Mouse (Mus musculus) hindbrain, postnatal 0 days (tissue): Measurements from ENCODE around the gene Rmnd5b. TPM values are rescaled to one million over a fixed set of nuclear protein-coding genes. Genes with fewer than 3 reads are reported as not detected.
A peak's percentile ranks its signal among the peaks of the same experiment; 100 is the strongest.
"Not testable (repeated sequence)": the region's sequence is repeated elsewhere in the genome, so short reads cannot be mapped to it uniquely, and the experiment has no call there.

ENCODE experiments used
- ATAC-seq: fragments of 200-750 bp; cut with Nextera tagmentation; 2 replicates; pipeline ENCODE4 v1.8.0; 2017; ENCODE audit warnings: mild to moderate bottlenecking, moderate TSS enrichment, moderate library complexity
- DNase-seq: peaks from one replicate; pipeline ENCODE4 v3.0.0-alpha.2; 2015; ENCODE audit warnings: low spot score
- H3K27ac ChIP-seq: fragments of 300-500 bp; sonication (generic); 2 replicates; pipeline ENCODE4 v1.5.1; 2014; ENCODE audit warnings: mild to moderate bottlenecking
- H3K27me3 ChIP-seq: fragments of 300-500 bp; sonication (generic); 2 replicates; pipeline ENCODE4 v1.6.1; 2014; ENCODE audit warnings: low read length, mixed read lengths; ENCODE audit not compliant: insufficient read depth
- H3K36me3 ChIP-seq: fragments of 300-500 bp; sonication (generic); 2 replicates; pipeline ENCODE4 v1.6.1; 2014; ENCODE audit warnings: low read length, mixed read lengths; ENCODE audit not compliant: insufficient read depth
- H3K4me1 ChIP-seq: fragments of 300-500 bp; sonication (generic); 2 replicates; pipeline ENCODE4 v1.6.1; 2014; ENCODE audit warnings: antibody characterized with exemption, low read length, mixed read lengths; ENCODE audit not compliant: insufficient read depth
- H3K4me2 ChIP-seq: fragments of 300-500 bp; sonication (generic); 2 replicates; pipeline ENCODE4 v1.6.1; 2014; ENCODE audit warnings: low read depth, mild to moderate bottlenecking, low read length, moderate library complexity, mixed read lengths
- H3K4me3 ChIP-seq: fragments of 300-500 bp; sonication (generic); 2 replicates; pipeline ENCODE4 v1.5.1; 2014; ENCODE audit warnings: low read length
- H3K9ac ChIP-seq: fragments of 300-500 bp; sonication (generic); replicated peaks from 2 replicates; pipeline ENCODE4 v1.6.1; 2014; ENCODE audit warnings: mild to moderate bottlenecking, low read length, moderate library complexity, mixed read lengths
- H3K9me3 ChIP-seq: fragments of 300-500 bp; sonication (generic); 2 replicates; pipeline ENCODE4 v1.6.1; 2016; ENCODE audit warnings: low read length, mixed read lengths
- CTCF ChIP-seq: IDR thresholded peaks from 2 replicates; pipeline ENCODE4 v1.5.1; 2016; ENCODE audit warnings: antibody characterized with exemption, control low read depth, low read depth
- WGBS: fragments of 180-500 bp; shearing (Covaris S2); extraction: QIAGEN DNeasy Blood & Tissue Kit; methylation state at CpG from one replicate; pipeline ENCODE4 v1.1.7; 2014; 5-methylcytosine and 5-hydroxymethylcytosine counted together
- polyA plus RNA-seq: library from polyadenylated mRNA; unstranded; fragments of >200 nt; fragmentation: Nextera tagmentation; extraction: Ambion mirVana; gene quantifications from 2 replicates; pipeline ENCODE4 v1.2.1, GENCODE M21; 2015
- total RNA-seq: library from RNA; depleted of rRNA; stranded (reverse); fragments of >200 nt; gene quantifications from 2 replicates; pipeline ENCODE4 v1.2.3, GENCODE M21; 2014

Rmnd5b gene
- total and polyA plus RNA-seq, 2 experiments from 2014 or later: 63.8 to 99.9 TPM

- Histone ChIP-seq H3K9ac (no peak overlapping the region), H3K27me3 (no peaks in the 10 kb centered on the region), H3K36me3 (no peaks in the 10 kb centered on the region), H3K4me1 (no peaks in the 10 kb centered on the region), H3K9me3 (no peaks in the 10 kb centered on the region), H3K27ac (no peak overlapping the region), H3K4me3 (no peak overlapping the region), H3K4me2 (no peak overlapping the region)
- whole genome bisulfite sequencing: 75% methylated on average over 9 of the region's 9 CpGs
- TF ChIP-seq CTCF: no peak
- DNase-seq (no peak), ATAC-seq (no peak)
These were observed 37.6 kb upstream of the Rmnd5b start for GRCm38 (mm10) chr11:51673291-51673690.

DNA sequence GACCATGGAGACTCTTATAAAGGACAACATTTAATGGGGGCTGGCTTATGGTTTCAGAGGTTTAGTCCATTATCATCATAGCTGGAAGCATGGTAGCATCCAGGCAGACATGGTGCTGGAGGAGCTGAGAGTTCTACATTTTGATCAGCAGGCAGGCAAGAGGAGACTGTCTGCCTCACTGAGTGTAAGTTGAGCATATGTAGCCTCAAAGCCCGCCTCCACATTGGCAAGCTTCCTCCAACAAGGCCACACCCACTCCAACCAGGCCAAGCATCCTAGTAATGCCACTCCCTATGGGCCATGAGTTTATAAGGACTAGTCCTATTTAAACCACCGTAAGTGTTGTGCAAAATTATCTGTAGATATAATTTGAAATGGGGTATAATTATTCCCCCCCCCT, 35.7 kb upstream of the Rmnd5b start:
- H3K4me3 ChIP-seq: no peak overlapping the region
- no peaks in the 10 kb centered on the region for H3K9me3 ChIP-seq
- H3K36me3 ChIP-seq: no peaks in the 10 kb centered on the region
- H3K27ac ChIP-seq: no peak overlapping the region
- no peak for DNase-seq
- TF ChIP-seq CTCF: no peak
- no peak overlapping the region for H3K4me2 ChIP-seq
- ATAC-seq: no peak
- 71% methylated on average over 2 of the region's 2 CpGs for WGBS
- no peak overlapping the region for H3K9ac ChIP-seq
- no peaks in the 10 kb centered on the region for H3K4me1 ChIP-seq
- no peaks in the 10 kb centered on the region for H3K27me3 ChIP-seq

DNA sequence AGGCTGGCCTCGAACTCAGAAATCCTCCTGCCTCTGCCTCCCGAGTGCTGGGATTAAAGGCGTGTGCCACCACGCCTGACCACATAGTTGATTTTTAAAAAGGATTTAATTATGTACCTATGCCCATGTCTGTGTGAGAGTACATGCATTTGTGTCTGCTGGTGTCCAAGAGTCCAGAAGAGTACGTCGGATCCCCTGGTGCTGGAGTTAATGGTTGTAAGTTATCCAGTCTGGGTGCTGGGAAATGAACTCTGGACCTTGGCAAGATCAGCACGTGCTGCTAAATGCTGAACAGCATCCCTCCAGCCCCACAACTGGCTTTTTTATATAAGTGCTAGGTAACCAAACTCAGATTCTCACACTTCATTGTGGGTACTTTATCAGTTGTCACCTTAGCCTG, 35.1 kb upstream of the Rmnd5b start:
- ATAC-seq: no peak
- Histone ChIP-seq H3K27ac (no peak overlapping the region), H3K4me2 (no peak overlapping the region), H3K27me3 (no peaks in the 10 kb centered on the region), H3K4me1 (no peaks in the 10 kb centered on the region), H3K9ac (no peak overlapping the region), H3K9me3 (no peaks in the 10 kb centered on the region), H3K4me3 (no peak overlapping the region), H3K36me3 (no peaks in the 10 kb centered on the region)
- 91% methylated on average over 7 of the region's 7 CpGs for WGBS
- DNase-seq: no peak
- TF ChIP-seq CTCF: no peak

GRCm38 (mm10) chr11:51664747-51665146, 29.1 kb upstream of the Rmnd5b start:
- not testable (repeated sequence) for ATAC-seq, H3K27me3 ChIP-seq
- WGBS: 91% methylated on average over 7 of the region's 7 CpGs

GRCm38 (mm10) chr11:51662632-51663031, 26.9 kb upstream of the Rmnd5b start:
- no peaks in the 10 kb centered on the region for H3K9me3 ChIP-seq
- H3K36me3 ChIP-seq: no peaks in the 10 kb centered on the region
- no peak overlapping the region for H3K9ac ChIP-seq
- no peak overlapping the region for H3K4me2 ChIP-seq
- no peaks in the 10 kb centered on the region for H3K27me3 ChIP-seq
- WGBS: 70% methylated on average over 7 of the region's 7 CpGs
- no peaks in the 10 kb centered on the region for H3K4me1 ChIP-seq
- H3K4me3 ChIP-seq: no peak overlapping the region
- H3K27ac ChIP-seq: no peak overlapping the region
- TF ChIP-seq CTCF: no peak
- DNase-seq (no peak), ATAC-seq (no peak)

More at GRCm38 (mm10) chr11:51664747-51665146, 29.1 kb upstream of the Rmnd5b start:
- not testable (repeated sequence) for DNase-seq, H3K4me2 ChIP-seq, H3K36me3 ChIP-seq, H3K4me3 ChIP-seq, H3K9ac ChIP-seq, H3K4me1 ChIP-seq, H3K9me3 ChIP-seq, H3K27ac ChIP-seq

DNA sequence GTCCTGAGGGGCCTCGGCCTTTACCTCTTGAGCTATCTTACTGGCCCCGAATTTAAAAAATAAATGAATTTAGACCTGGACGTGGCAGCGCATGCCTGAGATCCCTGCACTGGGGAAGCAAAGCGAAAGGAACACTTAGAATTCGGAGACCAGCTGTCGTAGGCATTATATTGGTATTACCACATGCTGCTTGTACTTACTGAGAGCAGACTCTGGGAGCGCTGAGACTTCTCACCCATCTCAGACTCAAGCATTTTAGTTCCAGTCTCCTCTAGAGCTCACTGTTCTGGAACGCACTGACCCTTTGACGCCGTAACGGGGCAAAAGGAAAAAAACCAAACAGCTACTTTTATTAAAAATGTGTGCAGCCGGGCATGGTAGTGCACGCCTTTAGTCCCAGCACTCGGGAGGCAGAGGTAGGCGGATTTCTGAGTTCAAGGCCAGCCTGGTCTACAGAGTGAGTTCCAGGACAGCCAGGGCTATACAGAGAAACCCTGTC, 26.2 kb upstream of the Rmnd5b start:
- H3K4me2 ChIP-seq: no peak overlapping the region
- WGBS: 68% methylated on average over 16 of the region's 16 CpGs
- no peak for TF ChIP-seq CTCF

GRCm38 (mm10) chr11:51658705-51659104, 23.0 kb upstream of the Rmnd5b start:
- 59% methylated on average over 6 of the region's 6 CpGs for WGBS
- ATAC-seq: peak; percentile 52
- H3K27ac ChIP-seq: no peak overlapping the region

More for the DNA sequence above, 26.2 kb upstream of the Rmnd5b start:
- DNase-seq (no peak), ATAC-seq (no peak)
- no peaks in the 10 kb centered on the region for H3K36me3 ChIP-seq
- no peaks in the 10 kb centered on the region for H3K4me1 ChIP-seq
- H3K9ac ChIP-seq: no peak overlapping the region
- H3K4me3 ChIP-seq: no peak overlapping the region
- no peaks in the 10 kb centered on the region for H3K27me3 ChIP-seq
- H3K9me3 ChIP-seq: no peaks in the 10 kb centered on the region
- H3K27ac ChIP-seq: no peak overlapping the region

More at GRCm38 (mm10) chr11:51658705-51659104, 23.0 kb upstream of the Rmnd5b start:
- Histone ChIP-seq H3K4me3 (no peak overlapping the region), H3K36me3 (no peaks in the 10 kb centered on the region), H3K4me2 (no peak overlapping the region), H3K27me3 (no peaks in the 10 kb centered on the region), H3K4me1 (no peaks in the 10 kb centered on the region), H3K9ac (no peak overlapping the region), H3K9me3 (no peaks in the 10 kb centered on the region)
- DNase-seq: peak; percentile 64
- TF ChIP-seq CTCF: no peak
